Mouse (Mus musculus): ENCODE results near the gene Tgfbr1.
A peak's percentile ranks its signal among the peaks of the same experiment; 100 is the strongest.
"Not testable (repeated sequence)": the region's sequence is repeated elsewhere in the genome, so short reads cannot be mapped to it uniquely, and the experiment has no call there.

Gene Tgfbr1

DNA sequence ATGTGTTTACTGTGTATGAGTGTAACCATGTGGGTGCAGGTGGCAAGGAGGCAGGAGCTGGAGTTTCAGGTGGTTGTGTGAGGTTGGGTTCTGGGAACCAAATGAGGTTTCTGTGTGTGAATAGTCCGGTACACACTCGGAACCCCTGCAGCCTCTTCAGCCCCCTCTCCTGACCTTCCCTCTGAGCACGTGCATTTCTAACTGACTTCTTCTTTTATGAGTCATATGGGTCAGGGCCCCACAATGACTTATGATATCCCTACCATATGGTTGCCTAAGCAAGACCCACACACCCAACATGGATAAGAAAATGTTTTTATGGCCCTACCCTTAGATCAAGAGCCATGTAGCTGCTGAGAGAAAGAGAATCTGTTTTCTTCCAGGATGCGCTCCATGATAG is 6.0 kb upstream of the Tgfbr1 start:
- DNase-seq (ENCODE audit: low read depth, low spot score) = no peak

DNA sequence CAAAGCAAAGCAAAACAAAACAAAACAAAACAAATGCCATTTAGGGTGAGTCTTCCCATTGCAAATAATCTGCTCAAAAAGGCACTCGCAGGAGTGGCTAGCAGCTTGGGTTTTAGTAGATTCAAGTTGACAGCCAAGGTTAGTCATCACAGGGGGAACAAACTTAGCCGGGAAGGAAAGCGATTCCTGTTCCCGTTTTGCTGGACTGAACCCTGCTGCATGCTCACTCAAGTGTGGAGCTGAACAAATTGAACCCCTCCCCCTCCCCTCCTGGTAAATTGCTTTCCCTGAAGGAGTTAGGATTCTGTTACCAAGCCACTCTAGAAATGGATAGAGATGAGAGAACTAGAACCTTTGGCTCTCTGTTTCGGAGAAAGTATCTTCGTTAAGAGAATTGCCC is 3.3 kb upstream of the Tgfbr1 start:
- no peak for DNase-seq (ENCODE audit: low read depth, low spot score)

DNA sequence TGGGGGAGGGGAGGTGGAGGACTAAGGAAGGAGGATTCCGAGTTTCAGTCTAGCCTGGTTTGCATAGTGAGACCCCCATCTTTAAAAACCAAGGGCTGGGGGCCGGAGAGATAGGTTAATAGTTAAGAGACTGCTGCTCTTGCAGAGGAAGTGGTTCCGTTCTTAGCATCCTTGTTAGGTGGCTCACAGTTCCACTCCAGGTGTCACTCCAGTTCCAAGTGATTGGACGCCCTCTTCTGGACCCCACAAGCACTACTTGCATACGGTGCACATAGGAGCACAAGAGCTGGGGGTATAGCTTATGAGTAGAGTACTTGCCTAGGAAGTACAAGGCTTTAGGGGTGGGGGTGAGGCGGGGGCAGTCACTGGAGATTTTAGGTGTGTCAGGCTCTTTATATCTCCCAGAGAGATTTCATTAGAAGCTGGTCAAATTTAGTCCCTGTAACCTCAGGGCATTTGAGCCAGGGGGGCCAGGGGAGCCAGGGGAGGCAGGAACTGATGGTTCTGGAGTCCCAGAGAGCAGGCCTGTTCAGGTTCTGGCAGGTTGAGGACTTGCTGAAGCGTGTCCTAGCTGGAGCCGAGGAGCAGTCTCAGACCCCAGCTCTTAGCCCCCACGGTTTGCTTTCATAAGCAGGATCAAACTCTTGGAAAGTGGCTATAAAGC is 1.5 kb upstream of the Tgfbr1 start:
- peak; percentile 77 for DNase-seq (ENCODE audit: low read depth, low spot score)

DNA sequence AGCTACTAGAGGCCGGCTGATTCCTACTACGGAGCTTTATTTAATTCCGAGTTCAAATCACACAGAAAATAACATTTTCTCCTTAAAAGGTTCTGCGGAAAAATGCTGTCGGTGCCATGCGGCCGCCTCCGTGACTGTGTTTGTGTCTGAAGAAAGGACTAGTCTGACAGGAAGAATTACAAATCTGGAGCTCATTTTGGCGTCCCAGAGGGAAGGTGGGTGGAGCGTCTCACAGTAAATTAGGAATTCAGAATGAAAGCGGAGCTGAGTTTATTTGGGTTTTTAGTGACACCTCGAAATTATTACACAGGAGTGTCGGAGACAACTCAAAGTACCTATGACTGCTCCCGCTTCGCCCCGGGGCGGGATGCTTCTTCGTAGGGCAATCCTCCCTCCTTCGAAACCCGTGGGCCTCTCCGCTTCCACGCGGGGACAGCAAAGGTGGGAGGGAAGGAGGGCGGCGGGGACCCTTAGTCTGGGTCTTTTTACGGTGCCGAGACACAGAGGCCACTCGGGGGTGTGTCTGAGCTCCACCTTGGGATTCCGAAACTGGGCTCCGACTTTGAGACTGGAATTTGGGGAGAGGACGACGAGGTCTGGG is 861 bp upstream of the Tgfbr1 start:
- peak; percentile 52 for DNase-seq (ENCODE audit: low read depth, low spot score)

DNA sequence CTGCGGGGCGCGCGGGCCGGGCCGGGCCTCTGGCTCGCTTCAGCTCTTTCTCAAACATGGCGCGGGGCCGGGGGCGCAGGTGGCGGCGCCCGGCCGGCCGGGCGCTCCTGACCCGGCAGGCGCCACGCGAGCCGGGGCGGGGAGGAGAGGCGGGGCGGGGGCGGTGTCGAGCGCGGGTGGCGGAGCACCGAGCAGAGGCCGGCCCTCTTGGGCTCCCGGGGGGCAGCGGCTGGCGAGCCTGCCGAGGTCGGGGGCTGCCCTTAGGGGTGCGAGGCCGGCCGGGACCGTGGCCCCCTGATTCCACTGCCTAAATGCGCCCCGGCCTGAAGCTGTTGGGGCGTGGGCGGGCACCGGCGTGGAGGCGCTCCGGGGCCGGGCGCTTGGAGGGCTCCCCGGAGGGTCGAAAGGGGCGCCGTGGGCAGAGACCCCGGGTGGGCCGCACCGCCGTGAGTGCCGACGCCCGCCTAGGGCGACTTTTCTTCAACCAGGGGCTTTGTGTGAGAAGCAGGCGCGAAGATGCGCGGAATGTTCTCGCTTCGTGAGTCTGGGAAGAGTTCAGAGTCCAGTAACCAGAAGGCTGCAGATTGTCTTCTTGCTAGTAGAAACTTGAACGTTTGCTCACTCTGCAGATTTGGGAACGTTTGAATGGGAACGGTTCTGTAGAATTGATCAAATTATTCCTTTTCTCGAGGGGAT is 542 bp downstream of the Tgfbr1 start:
- DNase-seq (ENCODE audit: low read depth, low spot score) = peak; percentile 59

DNA sequence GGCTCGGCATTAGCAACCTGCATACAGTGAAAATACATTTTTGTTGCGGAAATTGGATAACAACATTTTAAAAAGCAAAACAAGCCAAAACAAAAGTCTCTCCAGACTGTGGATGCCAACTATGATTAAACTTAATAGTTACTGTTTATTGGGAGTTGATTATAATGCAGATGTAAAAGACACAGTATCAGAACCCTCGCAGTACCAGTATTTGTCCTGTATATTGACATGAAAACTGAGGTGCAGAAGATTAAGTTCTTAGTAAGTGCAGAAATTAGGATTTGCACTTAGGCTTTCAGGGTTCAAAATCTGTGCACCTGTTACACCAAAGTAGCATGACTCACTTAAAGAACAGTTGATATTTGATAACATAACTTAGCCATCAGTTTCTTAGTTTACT is 1.3 kb downstream of the Tgfbr1 start:
- DNase-seq (ENCODE audit: low read depth, low spot score) = no peak

DNA sequence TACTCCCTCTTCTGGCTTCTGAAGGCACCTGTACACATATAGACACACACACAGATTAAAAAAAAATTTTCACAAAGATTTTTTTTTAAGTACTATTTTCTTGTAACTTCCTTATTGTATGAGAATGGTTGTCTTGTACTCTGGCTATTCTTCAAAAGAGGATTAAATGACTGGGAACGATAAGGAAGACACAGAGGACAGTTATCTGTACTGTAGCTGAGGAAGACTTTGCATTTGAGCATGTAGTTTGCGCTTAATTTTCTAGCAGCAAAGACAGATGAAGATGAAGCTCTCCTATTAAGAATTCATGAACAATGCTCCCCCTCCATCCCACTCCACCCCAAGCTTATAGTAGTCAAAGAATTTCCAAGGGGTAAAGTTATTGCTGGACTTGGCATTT is 9.6 kb downstream of the Tgfbr1 start:
- DNase-seq (ENCODE audit: low read depth, low spot score) = no peak

DNA sequence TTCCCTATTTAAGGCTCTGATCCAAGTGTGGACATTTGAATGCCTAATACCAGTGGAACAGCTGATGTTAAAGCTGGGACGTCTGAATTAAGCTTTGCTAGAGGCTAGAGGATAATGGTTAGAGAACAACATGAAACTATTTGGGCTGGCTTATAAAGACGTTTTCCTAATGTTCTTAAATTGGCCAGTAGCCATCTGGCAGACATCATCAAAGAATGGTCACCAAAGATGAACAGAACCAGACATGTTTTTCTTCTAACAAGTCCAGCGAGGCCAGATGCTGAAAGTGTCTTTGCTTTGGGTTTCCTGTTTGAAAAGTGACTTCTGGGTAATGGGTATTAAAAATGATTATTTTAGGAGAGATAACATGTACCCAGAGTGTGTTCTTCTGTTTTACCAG is 10.1 kb downstream of the Tgfbr1 start:
- no peak for DNase-seq (ENCODE audit: low read depth, low spot score)

DNA sequence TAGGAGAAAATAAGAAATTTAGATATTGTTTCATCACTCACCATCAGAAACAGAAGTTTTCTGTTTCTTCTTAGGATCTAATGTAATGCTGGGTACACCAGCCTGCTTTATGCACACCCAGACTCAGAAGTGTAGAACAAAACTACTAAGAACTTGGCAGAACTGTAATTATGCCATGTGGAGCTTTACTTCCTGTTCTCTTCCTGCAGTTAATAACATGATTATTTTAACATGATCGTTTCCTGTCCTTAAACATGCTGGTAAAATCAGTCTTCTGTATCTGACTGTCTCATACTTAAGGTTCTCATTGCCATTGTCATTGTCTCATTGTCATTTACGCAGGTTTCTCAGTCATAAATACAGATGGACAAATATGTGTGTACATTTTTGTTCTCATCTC is 15.7 kb downstream of the Tgfbr1 start:
- no peak for DNase-seq (ENCODE audit: low read depth, low spot score)

DNA sequence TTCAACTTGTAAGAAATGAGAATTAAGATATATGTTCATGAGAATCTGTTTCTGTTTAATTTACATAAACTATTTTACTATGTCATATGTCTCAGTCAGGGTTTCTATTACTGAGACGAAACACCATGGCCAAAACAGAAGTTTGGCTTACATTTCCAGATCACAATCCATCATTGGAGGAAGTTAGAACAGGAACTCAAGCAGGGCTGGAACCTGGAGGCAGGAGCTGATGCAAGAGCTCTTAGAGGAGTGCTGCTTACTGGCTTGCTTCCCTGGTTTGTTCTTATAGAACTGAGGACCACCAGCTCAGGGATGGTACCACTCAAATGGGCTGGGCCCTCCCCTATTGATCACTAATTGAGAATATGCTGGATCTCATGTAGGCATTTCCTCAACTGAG is 25.7 kb downstream of the Tgfbr1 start:
- DNase-seq (ENCODE audit: low read depth, low spot score) = no peak

DNA sequence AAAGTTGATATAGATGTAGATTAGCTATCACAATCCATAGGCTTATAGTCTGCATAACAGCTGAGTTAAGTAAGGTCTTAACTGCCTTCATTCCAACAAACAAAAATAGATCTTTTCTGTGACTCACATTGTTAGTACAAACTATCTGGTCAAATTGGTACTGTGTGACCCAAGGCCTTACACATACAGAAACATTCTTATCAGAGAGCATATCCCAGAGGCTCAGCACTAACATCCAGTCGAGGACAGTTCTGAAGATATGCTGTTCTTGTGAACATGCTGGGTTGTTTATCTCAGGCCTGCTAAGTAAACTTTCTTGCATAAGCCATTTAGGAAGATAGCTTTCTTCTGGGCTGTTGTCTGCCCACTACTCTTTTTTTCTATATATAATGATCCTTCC is 29.4 kb downstream of the Tgfbr1 start:
- DNase-seq (ENCODE audit: low read depth, low spot score) = no peak

DNA sequence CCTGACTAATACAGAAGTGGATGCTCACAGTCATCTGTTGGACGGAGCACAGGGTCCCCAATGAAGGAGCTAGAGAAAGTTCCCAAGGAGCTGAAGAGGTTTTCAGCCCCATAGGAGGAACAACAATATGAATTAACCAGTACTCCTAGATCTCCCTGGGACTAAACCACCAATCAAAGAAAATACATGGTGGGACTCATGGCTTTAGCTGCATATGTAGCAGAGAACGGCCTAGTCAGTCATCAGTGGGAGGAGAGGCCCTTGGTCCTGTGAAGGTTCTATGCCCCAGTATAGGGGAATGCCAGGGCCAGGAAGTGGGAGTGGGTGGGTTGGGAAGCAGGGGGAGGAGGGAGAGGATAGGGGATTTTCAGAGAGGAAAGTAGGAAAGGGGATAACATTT is 38.9 kb downstream of the Tgfbr1 start:
- DNase-seq (ENCODE audit: low read depth, low spot score) = not testable (repeated sequence)

DNA sequence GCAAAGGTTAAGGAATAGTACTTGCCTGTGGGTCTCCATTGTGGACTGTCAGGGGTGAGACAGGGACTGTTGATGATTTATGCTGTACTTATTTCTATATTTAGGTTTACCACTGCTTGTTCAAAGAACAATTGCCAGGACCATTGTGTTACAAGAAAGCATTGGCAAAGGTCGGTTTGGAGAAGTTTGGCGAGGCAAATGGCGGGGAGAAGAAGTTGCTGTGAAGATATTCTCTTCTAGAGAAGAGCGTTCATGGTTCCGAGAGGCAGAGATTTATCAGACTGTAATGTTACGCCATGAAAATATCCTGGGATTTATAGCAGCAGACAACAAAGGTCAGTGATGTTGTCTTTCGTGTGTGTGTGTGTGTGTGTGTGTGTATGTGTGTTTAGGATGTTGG is 43.2 kb downstream of the Tgfbr1 start:
- no peak for DNase-seq (ENCODE audit: low read depth, low spot score)

DNA sequence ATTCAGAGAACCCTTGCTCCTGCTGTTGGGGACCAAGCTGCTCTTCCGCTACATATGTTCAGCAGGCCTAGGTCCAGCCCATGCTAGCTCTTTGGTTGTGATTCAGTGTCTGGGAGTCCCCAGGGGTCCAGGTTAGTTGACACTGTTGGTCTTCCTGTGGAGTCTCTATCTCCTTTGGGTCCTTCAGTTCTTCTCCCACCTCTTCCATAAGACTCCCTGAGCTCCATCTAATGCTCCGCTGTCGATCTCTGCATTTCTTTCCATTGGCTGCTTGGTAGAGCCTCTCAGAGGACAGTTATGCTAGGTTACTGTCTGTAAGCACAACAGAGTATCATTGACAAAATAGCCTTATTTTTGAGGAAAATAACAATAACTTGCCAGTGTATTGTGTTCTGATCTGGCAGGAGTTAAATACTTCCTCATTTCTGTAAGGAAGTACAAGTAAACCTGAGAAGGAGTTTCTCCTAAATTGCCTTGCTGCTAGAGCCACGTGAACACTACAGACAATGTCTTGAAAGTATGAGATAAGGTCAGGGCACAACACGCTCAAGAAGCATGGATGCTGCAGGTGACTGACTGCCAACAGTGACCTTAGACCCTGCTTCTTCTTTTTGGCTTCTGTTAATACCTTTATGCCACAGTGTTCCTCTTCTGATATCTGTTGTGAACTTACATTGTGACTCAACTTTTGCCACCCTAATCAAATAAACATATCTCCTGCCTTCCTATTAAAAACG is 45.1 kb downstream of the Tgfbr1 start:
- no peak for DNase-seq (ENCODE audit: low read depth, low spot score)

DNA sequence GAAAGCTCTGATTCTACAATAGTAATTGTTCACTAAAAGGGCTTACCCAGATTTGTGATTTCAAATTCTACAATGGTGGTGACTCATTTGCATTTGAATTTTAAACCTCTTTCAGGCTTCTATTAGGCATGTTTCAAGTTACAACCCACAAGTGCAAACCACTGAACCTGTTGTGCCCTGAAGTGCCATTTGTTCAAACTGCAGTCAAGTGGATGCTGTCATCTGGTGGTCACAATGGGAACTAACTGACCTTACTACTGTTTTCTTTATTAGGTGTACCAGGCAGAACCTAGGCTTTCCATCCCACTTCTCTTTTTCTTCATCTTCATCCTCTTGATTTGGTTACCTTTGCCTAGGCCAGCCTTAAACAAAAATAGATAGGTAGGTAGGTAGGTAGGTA is 46.8 kb downstream of the Tgfbr1 start:
- DNase-seq (ENCODE audit: low read depth, low spot score) = peak; percentile 45

DNA sequence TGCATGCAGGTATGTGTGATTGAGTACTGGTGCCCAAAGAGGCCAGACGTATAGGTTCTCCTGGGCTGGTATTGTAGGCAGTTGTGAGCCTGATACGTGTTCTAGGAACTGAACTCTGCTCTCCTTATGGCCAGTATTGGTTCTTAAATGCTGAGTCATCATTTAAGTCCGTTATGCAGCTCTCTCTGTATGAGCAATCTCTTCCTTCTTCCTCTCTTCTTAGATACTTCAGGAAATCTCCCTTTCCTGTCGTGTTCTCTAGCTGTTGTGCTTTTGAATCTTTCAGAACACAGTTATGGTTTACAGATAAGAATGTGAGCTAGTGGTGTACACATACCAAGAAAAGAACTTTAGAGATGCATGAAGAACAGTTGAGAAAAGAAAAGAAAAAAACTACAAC is 47.3 kb downstream of the Tgfbr1 start:
- no peak for DNase-seq (ENCODE audit: low read depth, low spot score)

DNA sequence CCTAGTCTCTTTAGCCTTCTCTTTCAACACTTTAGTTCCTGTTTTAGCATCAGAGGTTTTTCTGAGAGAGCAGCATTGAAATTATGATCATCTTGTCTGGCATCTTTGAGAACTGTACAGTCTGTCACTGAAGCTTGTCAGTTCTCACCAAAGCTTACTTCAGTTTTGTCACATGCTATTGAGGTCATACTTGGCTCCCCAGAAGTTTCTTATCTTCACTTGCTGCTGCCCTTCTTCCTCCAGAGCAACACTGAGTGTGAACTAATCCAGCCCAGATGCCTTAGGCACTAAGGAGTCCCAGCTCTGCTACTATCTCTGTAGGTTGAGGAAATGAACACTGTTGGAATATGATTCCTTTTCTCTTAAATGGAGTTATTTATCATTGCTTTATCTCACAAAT is 49.2 kb downstream of the Tgfbr1 start:
- DNase-seq (ENCODE audit: low read depth, low spot score) = no peak

DNA sequence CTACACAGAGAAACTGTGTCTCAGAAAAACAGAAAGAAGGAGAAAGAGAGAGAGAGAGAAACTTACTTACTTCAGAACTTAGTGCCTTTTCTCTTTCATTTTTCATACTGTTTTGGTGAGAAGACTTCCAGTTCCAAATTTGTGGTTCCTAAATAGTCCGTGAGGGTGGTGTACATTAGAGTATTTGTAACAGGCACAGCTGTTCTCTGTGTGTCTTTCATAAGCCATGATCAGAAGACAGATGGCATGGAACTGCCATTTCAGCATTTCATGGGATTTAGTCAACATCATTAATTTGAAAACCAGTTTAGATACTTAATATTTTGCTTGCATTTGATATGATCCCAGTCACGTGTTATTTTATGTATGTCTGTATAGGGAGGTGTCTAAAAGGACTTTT is 51.5 kb downstream of the Tgfbr1 start:
- DNase-seq (ENCODE audit: low read depth, low spot score) = no peak

DNA sequence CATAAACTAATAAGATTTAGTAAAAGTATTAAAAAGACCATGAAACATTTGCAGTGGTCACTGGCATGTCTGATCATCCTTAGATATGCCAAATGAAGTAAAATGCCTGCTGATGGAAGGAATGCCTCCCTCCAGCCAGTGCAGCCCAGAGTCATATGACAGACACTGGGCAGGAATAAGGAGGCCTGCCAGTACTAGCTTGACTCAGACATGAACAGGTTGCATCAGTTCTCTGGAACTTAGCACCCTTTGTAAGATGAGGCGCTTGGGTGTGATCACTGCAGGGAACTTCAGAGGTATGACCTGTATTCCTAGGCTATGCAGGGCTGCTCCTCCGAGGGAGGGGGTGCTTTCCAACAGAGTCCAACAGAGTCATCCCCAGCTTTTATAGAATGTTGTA is 54.1 kb downstream of the Tgfbr1 start:
- no peak for DNase-seq (ENCODE audit: low read depth, low spot score)

DNA sequence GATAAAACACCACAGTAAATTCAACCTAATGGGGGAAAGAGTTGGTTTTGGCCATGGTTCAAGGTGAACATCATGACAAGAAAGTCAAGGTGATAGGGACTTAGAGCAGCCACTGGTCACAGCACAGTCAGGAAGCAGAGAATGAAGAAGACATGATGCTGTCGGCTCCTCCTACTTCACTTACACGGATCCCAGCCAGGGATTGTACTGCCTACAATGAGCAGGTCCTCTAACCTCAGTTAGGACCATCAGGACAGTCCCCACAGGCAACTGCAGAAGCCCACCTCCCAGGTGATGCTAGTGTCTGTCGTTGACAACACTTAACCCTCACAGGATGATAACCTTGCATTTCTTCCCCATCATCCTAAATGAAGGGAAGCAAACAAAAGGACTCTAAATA is 64.8 kb downstream of the Tgfbr1 start:
- no peak for DNase-seq (ENCODE audit: low read depth, low spot score)

DNA sequence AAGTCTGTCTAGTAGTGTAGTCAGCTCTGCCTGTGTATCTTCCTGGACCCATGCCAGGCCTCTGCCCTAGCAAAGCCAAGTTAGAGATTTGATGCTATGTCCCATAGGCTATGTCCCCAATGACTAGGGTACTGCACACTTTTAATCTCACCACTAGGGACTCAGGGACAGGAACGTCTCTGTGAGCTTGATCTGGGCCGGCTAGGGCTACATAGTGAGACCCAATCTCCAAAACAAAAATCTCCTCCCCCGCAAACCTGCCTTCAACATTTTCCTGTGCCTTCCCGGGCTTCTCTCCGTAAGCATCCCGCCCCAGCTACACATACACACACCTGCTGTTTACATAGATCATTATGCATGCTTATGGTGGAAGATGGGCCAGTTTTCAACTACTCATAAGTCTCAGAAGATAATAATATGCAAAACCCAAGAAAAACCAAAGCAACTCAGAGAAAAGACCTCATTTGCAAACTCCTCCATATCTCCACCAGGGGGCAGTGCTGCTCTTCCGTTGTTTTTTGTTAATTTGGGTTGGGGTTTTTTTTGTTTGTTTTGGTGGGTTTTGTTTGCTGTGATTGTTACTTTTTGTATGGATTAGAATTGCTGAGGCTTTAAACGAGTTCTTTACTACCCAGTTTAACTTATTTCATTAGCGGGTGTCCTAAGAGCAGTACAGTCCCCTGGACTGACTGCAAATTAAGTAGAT is 66.4 kb downstream of the Tgfbr1 start:
- DNase-seq (ENCODE audit: low read depth, low spot score) = peak; percentile 33

DNA sequence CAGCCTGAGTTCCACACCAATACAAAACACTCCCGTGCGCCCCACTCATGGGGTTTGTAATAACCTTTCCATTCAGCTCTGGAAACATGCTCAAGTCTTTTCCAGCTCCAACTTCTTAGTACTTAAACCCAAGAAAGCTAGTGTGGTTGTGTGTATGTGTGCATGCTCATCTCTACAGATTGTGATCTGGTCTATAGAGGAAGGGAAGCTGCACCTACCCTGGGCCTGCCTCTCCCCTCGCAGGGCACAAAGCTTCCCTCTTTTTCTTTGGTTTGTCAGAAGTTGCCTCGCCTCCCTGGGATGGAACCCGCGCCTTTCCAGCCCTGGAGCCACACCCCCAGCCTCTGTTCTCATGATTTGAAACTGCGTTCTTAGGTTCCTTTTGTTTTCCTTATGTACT is 67.2 kb downstream of the Tgfbr1 start:
- DNase-seq (ENCODE audit: low read depth, low spot score) = peak; percentile 30

All from ZHBTc4 (cell line).